Mouse (Mus musculus) liver (tissue): ENCODE results near the gene Gm9803.
A peak's percentile ranks its signal among the peaks of the same experiment; 100 is the strongest.
"Not testable (repeated sequence)": the region's sequence is repeated elsewhere in the genome, so short reads cannot be mapped to it uniquely, and the experiment has no call there.

Experiments
- DNase-seq: peaks from one replicate; pipeline ENCODE4 v3.0.0-alpha.2; 2020; ENCODE audit warnings: mixed read lengths

Gene Gm9803

DNA sequence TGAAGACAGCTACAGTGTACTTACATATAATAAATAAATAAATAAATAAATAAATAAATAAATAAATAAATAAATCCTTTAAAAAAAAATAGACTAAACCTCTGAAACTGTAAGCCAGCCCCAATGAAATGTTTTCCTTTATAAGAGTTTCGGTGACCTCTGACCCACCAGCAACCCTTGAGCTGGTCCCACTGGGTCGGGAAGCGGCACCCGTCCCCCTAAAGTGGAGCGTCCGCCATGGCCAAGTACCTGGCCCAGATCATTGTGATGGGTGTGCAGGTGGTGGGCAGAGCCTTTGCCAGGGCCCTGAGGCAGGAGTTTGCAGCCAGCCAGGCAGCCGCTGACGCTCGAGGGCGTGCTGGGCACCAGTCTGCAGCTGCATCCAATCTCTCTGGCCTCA is at the start of gene Gm9803:
Gene Gm9803 (plus strand): TSS at position 154 of the 400 bp plus-strand sequence.
- not testable (repeated sequence) for DNase-seq

DNA sequence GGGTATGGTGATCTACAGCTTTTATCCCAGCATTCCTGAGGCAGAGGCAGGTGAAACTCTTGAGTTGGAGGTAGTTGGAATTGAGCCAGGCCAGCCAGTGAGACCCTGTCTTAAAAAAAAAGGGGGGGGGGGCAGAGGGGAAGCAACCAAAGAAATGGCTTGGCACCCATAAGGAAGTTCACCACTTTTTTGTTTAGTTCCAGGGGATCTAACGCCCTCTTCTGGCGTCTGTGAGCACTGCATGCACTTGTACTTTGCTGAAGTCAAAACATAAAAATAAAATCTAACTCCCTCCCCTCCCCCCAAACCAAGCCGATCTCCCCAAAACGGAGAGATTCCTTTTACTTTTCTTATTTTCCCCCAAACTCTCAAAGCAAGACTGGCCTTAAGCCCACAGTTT is 48.5 kb upstream of the Gm9803 start:
- DNase-seq: peak; percentile 46

DNA sequence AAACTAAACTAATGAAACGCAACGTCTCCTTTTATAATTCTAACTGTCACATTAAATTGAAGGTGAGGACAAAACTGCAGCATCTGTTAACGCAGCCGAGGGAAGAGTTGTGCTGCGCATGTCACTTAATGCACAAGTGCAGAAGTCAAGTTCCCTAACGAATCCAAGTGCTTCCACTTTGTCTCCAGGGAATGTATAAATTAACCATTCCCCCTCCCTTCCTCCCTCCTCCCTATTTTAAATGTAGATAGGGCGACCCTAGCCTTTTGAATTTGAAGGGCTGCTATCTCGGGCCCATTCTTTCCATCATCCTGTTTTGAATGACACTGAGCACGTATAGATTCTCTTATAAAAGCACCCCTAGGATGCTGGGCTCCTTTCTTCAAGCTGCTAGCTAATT is 46.4 kb upstream of the Gm9803 start:
- DNase-seq: no peak

DNA sequence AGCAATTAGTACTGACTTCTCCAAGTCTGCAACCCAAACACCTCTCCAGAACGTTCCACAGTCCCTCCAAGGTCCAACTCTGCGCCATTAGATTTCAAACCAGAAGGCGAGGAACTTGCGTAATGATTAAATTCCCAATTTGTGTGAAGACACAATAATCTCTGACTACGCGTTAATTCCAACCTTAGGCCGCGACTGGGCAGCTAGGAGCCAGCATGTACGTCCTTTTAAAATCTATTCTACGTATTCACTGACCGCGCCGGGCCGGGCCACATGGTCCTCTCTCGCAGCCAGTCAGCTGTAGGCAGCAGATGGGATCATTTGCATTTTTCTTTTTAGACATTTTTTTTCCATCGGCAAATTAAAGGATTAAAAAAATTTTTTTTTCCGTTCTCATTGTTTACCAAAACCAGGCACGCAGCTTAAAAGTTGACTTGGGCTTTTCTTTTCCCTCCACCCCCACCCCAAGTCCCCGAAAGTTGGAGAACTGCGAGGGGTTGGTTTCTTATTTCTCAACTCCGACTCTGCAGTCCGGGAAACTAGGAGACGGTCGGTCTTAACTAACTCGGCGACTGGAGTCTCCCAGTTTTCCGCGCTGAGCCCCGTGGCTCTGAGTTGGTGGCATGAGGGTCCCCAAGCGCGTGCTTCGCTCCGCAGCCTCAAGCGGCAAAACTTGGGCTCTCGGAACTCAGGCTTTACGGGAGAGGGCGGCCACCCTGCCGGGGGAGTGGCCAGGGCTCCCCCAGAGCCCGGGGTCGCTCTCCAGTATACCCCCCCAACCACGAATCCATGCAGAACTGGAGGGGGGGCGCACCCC is 45.8 kb upstream of the Gm9803 start:
- peak; percentile 75 for DNase-seq

DNA sequence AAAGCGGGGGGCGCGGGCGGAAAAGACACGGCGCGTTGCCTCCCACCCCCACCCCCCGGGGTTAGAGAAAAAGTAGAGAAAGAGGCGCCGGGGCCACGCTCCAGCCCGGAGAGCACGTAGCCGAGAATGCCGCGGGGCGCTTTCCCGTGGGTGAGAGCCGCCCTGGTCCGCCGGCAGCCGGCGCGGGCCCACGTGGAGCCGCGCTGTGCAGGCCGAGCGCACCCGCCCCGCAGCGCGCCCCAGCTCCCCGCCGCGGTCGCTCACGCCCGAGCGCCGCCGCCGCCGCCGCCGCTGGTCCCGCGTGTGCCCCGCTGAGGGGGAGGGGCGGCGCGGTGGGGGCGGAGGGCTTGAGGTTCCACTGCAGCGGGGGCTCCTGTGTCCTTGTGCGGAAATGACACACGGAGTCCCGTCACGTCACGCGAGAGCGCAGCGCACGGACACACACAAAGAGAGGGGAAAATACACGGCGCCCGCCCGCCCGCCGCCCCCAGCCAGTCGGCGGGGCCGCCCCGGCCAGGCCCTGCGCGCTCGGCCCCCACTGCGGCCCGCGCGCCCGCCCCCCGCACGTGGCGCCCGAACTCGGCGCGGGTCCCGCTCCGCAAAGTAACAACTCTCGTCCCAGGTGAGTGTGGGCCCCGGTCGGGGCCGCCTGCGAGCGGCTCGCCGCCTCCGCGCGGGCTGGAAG is 45.0 kb upstream of the Gm9803 start, which contains the start of gene Bend3:
Gene Bend3 (plus strand): TSS at position 81 of the 685 bp plus-strand sequence.
- peak; percentile 55 for DNase-seq

DNA sequence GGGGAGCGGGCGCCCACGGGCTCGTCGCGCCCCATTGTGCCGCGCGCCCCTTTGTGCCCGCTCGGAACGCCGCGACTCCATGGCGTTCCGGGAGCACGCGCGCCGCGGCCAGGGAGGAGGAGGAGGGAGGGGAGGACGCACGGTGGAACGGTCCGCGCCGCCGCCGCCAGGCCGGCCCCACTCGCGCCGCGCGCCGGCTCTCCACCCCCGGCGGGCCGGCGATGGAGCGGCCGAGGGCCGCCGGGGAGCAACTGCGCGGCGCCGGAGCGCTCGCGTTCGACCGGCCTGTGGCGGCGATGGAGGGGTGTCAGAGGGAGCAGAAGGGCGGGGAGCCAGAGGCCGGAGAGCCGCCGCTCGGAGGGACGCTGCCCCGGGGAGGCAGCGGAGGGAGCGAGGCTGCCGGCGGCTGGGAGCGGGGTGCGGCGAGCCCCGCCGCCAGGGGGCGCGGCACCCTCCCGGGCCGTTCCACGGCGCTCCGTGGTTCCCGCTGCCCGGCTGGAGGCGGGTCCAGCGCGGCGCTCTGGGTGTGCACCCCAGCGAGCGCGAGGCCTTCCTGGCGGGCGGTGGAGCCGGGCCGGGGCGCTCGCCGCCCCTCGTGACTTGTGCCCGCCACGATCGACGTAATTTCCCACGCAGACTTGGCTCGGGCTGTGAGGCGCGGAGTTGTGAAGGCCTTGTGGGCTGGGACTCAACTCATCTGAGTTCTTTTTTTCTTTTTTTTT is 44.3 kb upstream of the Gm9803 start:
- DNase-seq: peak; percentile 93

DNA sequence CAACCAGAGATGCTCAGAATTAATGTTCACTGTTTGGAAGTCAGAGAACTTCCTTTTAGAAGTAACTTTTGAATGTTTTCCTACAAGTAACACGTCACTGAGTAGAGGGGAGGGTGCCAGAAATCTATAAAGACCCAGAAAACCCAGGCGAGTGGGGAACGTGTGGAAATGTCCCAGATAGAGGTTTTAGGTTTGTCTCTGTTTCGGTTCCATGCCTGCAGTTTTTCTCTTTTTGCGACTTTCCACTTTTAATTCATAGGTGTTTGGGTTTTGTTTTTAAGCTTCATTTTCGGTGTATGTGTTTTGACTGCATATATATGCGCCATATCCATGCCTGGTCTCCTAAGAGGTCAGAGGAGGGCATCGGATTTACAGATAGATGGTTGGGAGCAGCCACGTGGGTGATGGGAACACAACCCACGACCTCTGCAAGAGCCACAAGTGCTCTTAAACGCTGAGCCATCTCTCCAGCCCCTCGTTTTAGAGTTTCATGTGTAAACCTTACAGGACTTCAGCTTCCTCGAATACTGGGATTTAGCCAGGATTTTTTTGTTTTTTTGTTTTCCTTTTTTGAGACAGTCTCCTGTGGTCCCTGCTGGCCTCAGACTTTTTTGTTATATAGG is 43.5 kb upstream of the Gm9803 start:
- DNase-seq: no peak

DNA sequence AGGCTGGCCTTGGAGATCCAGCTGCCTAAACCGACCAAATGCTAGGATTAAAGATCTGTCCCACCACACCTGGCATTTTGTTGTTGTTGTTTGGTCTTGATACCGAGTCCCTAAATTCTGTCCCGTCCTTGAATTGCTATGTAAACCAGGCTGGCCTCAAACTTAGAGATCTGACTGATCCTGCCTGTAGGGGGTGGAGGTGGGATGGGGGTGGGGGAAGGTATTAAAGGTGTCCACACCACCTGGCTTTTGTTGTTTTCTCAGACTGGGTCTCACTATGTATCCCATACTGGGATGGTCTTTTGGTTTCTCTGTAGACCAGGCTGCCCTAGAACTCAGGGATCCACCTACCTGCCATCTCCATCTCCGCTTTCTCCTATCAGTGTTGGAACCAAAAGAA is 42.7 kb upstream of the Gm9803 start:
- DNase-seq: no peak

DNA sequence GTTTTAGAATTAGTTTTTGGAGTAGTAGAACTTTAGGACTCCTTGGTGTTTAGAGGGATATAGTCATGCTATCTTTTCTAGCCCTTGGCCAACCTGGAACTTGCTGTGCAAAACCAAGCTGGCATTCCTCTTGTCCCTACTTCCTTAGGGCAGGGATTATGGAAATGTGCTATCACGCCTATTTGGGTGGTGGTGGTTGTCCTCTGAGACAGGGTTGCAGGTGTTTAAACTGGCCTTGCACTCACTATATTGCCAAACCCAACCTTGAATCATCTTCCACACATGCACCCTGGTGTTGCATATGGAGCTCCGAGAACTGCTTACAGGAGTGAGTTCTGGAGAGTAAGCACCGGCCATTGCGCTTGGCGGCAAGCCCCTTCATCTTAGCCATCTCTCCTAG is 41.9 kb upstream of the Gm9803 start:
- DNase-seq: no peak

DNA sequence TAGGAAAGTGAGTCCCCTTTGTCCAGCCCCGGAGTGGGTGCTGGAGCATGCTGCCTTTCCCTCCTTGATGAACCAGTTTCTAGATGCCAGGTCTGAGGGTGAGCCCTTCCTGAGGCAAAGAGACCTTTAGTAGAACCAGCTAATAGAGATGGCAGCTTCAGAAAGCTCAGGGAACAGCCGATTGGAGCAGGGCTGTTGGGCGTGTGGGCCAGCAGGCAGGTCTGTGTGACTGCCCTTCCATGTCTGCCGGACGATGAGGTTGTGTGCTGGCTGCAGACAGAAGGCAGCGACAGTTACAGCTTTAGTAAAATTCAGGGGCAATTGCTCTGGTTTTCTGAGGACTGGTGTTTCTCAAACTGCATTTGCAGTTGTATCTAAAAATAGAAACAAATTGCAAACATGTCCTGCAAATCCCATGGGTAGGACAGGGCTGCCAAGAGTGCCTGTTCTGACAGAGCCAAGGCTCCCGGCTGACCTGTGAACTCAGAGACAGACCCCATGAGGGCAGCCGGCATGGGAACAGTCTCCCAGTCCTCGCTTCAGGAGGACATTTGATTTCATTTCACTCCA is 40.4 kb upstream of the Gm9803 start:
- no peak for DNase-seq

DNA sequence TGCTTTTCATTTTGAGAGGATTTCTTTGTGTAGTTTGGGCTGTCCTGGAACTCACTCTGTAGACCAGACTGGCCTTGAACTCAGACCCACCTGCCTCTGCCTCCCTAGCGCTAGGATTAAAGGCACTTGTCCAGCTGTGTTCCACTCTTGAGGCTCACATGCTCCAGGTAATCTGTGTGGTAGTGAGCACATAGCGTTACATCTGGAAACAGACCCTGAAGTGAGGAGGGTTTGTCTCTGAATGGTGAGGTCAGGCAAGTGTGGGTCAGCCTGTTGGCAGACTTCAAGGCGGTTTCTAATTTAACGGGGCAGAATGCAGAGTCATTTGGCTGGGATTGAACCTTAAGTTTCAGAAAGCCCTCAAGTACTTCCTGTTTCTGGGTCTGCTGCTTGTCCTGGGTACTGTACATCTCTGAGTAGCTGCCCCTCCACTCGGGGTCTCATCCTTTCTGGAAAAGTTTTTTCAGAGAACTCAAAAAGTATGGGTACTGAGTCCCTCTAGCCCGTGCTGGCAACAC is 38.1 kb upstream of the Gm9803 start:
- no peak for DNase-seq

DNA sequence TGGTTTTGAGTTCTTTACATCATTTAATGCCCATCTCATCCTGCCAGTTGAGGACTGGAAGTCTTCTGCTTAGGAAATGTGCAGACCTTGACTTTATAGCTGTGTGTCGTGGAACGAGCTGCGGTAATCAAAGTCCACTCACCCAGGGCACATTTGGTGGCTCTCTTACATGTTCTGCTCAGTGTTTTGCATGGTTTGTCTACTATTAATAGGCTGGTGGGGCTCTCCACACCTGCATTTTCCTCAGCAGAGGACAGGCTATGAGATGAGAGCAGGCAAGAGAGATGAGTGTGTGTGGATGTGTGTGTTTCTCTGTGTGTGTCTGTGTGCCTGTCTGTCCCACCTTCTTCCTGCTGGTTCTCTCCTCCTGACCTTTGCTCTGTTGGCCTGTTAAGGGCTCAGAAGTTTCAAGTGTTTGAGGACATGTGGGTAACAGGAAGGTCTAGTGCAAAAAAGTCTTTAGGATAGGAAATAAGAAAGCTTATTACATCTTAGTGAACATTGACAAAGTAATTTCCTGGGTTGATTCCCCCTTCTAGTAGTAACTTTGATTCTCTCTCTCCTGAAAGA is 36.4 kb upstream of the Gm9803 start:
- no peak for DNase-seq

DNA sequence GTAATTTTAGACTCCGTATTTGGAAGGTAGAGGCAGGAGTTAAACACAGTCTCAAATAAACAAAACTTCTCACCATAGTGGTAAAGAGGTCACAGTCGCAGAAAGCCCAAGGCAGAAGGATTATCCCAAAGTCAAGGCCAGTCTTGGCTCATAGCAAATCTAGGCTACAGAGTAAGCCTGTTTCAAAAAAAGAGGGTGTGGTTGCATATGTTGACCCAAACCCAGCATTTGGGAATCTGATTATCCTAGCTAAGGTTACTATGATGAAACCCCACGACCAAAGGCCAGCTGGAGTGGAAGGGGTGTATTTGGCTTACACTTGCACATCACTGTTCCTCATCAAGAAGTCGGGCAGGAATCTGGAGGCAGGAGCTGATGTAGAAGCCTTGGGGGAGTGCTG is 35.6 kb upstream of the Gm9803 start:
- DNase-seq: no peak

DNA sequence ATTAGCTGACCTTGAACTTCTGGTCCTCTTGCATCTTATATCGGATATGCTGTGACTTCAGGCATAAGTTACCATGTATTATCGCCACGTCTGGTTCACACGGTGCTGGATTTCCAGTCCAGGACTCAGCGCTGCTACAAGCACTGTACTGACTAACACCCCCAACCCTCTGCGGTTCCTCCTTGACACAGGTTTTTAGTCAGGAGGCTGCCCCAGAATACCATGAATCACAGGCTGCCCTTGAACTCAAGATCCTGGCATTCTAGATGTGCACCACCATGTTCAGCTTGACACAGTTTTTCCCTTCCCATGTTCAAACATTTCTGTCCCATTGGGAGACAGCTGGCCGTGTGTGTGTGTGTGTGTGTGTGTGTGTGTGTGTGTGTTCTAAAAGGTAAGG is 34.7 kb upstream of the Gm9803 start:
- DNase-seq: no peak

DNA sequence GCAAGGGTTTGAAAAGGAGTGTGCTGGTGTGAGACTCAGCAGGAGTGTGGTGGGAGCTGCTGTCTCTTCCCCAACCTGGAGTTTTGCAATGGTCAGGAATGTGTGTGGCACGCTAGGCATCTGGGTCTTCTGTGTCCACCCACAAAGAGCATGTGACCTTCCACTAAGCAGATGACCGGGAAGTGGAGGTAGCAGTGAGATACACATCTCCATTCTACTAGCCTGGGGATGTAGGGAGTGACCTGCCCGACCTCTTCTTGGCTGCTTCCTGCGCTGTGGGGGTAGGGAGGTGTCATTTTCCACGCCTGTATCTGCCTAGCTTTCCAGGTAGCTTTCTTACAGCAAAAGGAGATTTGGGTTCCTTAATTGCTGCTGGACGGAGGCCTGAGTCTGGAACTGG is 34.3 kb upstream of the Gm9803 start:
- DNase-seq: no peak

DNA sequence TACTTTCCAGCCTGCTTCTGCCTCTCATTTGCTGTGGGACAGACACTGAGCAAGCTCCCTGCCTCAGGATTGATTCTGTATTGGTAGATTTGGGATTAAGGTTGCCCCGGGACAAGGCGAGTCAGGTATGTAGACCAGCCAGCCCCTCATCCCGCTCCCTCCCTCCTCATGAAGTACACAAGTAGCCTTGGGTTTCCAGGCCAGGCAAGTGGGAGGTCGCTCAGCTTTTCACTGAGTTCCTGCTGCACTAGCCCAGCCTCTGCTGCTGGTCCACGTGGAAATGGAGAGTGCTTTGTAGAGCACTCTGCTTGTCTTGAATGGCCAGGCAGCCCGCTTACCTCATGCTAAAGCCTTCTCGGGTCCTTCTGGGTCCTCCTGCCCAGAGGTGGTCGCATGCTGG is 33.9 kb upstream of the Gm9803 start:
- no peak for DNase-seq

DNA sequence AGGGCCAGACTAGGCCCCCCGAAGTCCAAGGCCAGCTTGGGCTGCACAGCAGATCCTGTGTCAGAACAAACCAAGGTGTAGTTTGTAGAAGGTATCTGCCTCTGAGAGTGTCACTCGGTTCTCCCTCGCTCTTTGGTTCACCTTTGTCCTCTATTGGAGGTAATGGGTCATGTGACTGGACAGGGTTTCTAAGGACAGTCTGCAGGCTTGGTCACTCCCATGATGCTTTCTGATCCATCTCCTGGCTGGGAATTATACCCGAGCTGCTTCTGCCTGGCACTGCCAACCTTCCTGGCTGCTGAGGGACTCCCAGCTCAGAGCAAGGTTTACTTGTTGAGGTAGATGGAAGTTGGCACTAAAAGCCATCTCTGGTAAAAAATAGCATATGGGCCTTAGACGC is 33.0 kb upstream of the Gm9803 start:
- no peak for DNase-seq

DNA sequence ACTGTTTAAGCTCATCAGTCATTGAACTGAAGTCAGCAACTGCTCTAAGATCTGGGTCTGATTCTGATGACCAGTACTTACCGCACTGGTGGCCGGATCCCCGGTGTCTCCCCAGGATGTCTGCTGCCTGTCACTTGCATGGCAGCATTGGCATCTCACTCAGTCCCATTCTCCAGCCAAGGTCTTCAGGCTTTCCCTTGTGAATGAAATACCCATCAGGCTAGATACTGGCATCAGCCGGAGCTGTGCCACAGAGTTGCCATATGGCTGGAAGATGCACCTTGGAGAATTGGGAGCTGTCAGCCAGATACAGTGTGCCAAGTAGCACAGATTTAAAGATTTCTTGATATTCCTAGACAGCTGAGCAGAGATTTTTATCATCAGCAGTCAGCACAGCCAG is 21.3 kb upstream of the Gm9803 start:
- no peak for DNase-seq

DNA sequence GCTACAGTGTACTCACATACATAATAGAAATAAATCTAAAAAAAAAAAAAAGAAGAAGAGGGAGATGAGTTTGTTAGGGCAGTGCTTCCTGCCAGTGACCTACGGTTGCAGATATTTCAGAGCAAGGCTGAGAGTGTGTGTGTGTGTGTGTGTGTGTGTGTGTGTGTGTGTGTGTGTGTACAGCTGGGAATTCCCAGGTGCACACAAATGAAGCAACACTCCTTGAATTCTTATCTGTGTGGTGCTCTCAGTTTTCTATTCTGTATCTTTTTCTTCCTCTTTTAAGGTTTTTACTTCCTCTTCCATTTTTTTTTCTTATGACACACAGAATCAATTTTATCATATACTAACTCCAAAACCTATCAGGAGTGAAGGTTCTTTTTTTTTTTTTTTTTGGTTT is 19.6 kb upstream of the Gm9803 start:
- no peak for DNase-seq

DNA sequence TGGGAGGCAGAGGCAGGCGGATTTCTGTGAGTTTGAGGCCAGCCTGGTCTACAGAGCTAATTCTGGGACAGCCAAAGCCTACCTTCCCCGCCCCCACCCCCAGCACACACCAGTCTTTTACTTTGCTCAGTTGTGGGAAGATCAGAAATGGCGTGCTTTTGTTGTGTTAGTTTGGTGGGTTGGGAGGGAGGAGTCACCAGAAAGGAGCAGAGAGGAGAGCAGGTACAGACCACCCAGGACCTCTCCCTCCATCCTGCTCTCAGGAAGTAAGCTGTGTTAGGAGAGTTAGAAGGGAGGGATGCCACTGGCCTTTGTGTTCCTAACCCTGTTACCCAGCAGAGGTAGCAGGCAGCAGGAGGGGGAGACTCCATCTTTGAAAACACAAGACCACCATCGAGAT is 16.8 kb upstream of the Gm9803 start:
- no peak for DNase-seq

DNA sequence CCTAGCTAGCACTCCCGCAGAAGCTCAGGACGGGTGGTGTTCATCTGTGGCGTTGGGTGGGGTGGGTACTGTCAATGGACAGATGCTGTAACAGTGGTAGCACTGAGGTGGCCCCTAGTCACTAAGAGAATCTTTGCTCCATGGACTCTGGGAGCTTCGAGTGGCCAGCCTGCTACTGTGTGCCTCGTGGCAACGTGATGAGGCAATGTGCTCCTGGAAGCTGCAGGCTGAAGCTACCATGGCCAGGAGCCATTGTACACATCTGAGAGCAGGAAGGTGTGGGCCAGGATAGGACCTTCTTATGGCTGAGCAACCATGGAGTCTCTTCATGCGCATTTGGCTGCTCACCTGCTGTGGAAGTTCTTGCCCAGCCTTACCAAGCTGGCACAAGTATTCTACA is 14.7 kb upstream of the Gm9803 start:
- DNase-seq: no peak

DNA sequence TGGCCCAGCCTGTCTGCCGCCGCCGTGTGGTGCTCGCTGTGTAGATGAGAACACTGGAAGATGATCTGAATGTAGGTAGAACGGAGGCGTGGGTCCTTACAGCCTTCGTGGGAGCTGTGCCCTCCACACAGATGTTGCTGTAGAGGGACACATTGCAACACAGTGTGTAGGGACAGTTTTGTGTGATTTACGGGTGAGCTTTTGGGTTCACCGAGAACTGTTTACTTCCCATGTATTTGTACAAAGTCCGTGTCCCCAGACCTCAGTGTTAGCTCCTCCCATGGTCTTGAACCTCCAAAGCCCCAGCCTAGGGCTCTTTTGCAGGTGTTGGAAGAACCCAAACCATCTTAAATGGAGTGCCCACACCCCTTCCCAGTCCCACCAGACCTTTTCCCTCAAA is 10.9 kb upstream of the Gm9803 start:
- DNase-seq: no peak
